Mouse (Mus musculus) urinary bladder, adult 2 months (tissue): ENCODE data around the gene Lsm3. TPM values are rescaled to one million over a fixed set of nuclear protein-coding genes. Genes with fewer than 3 reads are reported as not detected.
A peak's percentile ranks its signal among the peaks of the same experiment; 100 is the strongest.
"Not testable (repeated sequence)": the region's sequence is repeated elsewhere in the genome, so short reads cannot be mapped to it uniquely, and the experiment has no call there.

ENCODE experiments used
- DNase-seq: peaks from one replicate; pipeline ENCODE4 v3.0.0; 2022; ENCODE audit warnings: low spot score
- polyA plus RNA-seq: library from polyadenylated mRNA; depleted of rRNA; stranded (reverse); fragments of >200 nt; gene quantifications from 2 replicates; pipeline ENCODE4 v1.2.3, GENCODE M21; 2012; rRNA removed

The Lsm3 gene
- polyA plus RNA-seq = 53.6 and 67.6 TPM in 2 replicates

DNA sequence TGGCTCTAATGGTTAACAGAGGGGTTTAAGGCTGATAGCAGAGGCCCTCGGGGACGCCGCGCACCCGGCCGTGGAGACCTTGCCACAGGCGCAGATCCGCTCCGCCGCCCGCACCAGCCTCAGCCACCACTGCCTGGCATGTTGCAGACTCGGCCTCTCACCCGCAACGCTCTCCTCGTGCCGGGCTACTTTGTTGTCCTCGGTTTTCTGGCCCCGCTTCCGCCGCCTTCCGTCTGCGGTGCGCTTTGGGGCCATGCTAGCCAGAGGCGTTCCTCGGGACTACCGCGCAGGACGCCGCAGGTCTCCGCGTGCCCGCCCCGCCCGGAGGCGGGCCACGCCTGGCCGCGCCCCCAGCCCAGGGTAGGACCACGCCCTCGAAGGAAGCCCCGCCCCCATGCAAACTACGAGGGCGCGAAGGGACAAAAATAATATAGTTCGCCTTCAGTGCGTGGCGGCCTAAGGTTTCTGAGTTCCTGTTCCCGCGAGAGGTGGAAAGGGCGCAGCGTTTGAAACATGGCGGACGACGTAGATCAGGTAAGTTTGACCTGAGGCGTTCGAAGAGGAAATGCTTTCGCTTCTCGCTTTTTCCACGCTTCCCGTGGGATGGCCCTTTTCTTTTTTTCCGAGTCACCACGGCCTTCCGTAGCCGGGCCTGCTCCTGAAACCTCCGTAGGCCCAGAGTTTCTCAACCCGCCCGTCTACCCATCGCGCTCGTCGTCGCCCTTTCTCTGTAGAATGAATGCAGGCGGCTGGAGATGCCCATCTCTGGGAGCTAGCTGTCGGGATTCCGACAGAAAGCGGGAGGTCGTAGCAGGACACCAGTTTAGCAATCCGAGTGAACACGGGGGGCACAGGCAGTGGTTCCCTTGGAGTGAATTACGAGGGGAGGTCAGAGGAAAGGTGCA lies at the start of gene Lsm3, which contains the start of gene Xpc:
Lsm3 (plus strand) TSS at position 384 of the 905 bp plus-strand sequence.
Xpc (minus strand) TSS at position 344 of the 905 bp plus-strand sequence.
- peak; percentile 98 for DNase-seq

DNA sequence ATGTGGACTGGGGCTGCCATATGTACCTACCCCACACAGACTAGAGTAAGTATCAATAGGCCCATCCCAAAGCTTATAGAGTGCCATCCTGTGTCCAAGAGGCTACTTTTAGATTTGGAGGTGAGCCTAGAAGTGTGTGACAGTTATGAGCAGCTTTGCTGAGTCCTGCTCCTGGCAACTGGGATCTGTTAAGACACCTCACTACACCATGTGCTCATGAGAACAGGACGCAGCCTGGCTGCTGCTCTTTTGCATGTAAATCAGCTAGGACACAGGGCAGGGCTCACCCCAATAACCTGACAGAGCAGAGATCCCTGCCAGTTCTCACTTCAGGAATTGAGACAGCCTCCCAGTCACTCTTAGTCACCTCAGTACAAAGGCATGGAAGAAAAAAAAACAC lies 48.6 kb upstream of the Lsm3 start:
- no peak for DNase-seq

DNA sequence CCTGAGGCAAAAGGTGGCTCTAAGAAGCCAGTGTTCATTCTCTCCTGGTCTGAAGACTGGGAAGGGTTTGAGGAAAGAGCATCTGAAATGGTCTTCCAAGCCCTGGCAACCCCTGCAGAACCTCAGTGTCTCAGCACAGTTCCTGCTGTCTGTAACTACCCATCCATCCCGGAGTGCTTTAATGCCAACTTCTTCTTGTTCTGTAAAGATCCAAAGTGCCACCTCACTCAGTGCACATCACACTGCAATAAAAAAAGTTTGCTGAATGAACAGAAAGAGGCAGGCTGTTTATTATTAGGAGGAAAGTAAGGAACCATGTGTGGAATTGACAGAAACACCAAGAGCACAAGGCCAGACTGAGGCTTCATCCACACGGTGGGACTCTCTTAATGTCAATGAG lies 45.0 kb upstream of the Lsm3 start:
- DNase-seq = no peak

DNA sequence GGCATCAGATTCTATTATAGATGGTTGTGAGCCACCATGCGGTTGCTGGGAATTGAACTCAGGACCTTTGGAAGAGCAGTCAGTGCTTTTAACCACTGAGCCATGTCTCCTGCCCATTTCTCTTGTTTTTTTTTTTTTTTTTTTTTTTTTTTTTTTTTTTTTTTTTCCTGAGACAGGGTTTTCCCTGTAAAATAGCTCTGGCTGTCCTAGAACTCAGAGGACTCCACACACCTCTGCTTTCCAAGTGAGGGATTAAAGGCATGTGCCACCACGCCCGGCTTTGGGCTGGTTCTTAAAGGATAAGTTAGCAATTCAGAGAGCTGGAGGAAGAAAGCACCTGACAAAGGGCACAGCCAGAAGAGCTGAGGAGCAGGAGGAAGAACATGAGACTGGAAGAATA lies 44.3 kb upstream of the Lsm3 start:
- not testable (repeated sequence) for DNase-seq

DNA sequence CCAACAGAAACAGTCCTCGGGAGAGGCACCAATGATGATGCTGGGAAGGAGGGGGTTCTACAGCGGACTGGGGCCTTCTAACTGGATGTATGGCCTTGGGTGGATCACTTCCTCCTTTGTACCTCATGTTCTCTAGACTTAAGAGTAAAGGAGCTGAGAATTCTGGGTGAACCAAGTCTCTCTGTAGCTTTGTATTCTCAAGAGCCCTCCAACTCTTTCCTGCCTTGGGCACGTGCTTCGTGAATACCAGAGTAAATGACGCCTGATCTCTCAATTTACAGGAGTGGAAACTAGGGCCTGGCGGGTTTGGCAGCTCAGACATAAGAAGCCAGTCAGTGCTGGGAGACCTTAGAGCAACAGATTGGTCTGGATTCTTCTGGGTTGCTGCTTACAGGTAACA lies 43.4 kb upstream of the Lsm3 start:
- DNase-seq = no peak

DNA sequence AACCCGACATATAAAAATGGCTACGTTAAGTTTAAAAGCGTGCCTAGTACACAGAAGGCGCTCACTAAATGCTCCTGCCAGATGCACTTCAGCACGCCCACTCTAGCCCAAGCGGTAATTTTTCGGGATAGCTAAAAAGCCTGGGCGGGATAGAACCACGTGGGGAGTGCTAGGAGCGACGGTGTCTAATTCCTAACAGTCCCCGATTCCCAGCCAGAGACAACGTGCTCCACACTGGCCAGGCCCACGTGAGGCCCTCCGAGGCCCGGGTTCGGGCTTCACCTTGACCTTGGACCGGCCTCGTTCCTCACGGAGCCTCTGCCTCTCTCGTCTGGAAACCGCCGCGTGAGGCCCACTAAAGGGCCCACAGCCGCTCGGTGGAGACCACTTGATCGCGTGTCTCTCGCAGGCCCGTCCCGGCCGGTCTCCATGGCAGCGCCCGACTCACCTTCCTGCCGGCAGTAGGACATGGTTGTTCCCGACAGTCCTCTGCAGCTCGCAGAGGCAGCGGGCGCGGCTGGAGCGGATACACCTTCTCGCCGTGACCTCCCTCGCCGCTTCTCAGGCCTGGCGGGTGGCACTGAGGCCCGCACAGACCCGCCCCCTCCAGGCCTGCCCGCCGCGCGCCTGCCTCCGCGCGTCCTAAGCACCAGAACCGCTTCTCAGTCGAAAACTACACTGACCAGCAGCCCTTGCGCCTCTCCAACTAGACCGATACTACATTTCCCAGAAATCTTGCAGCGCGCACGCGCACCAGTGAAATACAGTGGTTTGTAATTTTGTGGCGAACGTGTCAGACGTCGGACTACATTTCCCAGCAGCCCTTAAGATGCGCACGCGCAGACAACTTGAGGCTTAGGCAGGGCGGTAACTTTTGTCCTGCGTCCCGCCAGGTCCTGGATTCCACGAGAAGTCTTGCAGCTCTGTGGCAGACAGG lies 42.6 kb upstream of the Lsm3 start, which contains the start of the genes Chchd4 and Tmem43:
Chchd4 (minus strand) TSS at position 679 of the 937 bp plus-strand sequence.
Tmem43 (plus strand) TSS at position 836 of the 937 bp plus-strand sequence.
- peak; percentile 82 for DNase-seq

DNA sequence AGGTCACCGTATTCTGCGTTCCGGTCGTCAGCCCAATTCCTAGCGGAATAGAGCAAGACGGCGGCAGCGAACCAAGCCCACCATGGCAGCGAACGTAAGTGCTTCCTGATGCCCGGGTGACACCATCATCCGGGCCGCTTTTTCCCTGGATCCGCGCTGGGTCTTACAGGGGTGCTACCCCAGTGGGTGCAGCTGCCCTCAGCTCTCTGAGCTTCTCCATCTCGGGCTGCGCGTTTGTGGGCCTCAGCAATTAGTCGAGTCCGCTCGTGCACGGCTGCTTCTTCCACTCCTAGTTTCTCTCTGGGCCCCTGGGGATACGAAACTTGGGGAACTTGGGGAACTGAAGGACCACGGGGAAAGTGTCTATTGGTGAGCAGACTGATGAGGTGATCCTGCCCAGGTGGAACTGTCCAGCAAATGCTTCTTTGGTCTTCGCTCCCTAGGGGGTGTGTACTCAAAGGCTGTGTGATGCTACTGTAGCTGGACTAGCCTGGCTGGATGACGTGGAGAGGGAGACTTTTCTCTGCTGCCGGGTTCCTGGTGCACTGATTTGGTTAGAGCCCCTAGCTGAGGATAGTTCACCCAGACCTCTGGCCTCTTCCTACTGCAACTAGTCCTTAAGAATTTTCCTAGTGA lies 41.8 kb upstream of the Lsm3 start:
- DNase-seq = no peak

DNA sequence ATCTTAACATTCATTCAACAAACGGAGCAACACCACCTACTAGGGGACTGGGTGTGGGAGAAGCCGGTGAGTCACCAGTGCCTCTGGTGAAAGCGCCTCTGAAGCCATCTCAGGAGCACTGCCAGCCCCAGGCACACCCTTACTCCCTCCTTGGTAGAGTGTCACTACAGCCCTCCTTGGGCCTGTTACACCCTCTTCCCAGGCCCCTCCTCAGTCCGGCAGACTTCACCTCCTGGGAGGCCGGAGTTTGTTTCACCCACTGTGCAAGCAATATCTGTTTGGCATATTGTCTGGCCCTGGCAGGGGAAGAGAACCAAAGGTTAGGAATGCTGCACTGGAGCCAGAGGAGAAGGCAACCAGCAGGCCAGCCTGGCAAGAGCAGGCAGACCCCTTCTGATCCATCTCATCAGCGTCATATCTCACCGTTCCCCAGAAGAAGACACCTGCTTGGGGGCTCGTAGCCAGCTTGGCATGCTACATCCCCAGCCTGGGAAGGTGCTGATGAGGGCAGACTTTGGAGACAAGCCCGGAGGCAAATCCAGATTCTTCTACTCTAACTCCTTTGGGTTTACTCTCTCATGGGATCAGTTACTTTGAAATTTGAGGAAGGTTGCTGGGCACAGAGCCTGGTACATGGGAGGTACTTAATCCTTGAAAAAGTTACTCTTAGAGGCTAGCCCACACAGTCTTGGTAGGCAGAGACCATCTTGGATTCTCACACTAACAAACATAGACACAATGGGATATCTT lies 41.1 kb upstream of the Lsm3 start:
- no peak for DNase-seq

DNA sequence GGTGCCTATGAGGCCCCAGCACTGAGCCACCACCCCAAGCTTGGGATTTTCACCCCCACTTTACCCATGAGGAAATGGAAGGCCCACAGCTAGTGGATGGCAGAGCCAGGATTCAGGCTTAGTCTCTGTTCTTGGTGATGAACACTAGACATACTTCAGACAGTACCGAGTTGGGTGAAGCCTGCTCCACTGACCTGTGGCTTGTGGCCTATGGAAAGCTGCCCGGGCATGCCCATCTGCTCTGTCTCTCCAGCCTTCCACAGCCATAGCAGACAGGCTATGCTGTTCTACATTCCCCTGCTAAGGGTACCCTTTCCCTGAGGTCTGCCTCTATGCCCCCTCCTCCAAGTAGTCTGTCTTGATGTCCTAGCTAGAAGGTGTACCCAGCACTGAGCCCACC lies 39.2 kb upstream of the Lsm3 start:
- DNase-seq = no peak

DNA sequence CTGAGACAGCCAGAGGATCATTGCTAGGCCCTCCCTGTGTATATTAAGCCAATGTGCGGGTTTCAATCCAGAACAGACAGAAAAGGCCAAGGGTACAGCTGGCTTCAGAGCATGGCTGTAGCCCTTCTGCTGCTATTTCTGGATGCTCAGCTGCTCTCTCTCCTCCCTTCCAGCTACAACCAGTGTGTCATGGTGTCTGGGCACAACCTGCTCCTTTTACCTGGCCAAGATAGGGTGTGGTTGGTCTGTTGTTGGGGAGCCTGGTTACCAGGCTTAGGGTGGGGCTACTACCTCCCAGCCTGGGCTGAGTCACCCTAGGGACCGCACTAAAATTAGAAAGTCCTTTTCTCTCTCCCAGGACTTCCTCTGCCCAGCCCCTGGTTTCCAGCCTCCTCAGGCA lies 32.4 kb upstream of the Lsm3 start:
- DNase-seq = no peak

DNA sequence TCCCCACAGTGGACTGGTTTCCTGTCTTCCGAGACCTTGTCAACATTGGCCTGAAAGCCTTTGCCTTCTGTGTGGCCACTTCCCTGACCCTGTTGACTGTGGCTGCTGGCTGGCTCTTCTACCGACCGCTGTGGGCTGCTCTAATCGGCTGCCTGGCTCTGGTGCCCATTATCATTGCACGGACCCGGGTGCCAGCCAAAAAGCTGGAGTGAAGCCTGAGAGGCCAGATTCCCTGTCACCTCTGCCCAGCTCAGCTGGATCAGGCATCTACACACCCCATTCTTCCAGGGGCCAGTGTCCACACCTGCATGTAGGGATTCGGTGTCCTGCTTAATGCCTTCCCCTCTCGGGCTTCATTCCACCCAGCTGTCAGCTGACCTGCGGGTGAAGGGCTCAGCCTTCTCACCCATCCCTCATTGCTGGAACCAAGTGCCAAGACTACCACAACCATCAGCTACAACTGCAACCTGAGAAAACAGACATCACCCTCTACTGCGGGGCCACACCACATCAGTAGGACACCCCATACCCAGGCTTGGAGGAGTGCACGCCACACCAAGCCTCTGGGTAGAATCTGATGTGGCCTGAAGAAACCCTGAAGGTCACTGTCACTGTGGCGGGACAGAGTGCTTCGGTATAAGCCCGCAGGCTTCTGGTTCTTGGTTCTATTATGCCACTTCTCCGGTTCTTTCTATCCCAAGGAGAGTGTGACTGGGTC lies 28.8 kb upstream of the Lsm3 start:
- no peak for DNase-seq

DNA sequence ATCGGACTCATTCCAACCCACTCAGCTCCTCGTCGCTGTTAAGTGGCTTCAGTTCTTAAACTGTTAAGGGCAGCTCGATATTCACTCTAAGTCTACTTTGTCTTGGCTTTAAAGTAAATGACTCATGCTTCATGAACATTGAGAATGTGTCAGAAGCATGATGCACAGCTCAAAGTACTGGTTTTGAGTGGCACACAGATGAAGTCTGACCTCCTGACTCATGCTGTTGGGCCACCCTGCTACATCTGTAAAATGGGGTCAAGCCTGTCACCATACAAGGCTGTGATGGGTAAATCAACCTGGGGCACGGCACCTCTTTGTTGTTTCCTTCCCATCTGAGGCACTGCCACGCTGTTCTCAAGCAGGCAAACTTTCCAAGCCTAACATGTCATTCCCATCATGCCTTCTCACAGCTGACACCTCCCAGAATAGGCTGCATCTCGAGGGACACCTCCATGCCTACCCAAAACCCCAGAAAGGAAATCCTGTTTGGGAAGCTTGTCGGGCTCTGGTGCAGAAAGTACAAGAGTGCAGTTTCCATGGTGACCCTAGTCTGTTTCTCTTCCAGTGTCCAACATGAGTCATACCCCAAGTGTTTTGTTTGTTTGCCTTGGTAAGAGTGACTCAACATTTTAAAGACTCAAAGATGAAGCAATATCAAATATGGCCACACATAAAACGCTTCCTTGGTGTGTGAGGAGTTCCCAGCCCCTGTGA lies 27.1 kb upstream of the Lsm3 start:
- no peak for DNase-seq

DNA sequence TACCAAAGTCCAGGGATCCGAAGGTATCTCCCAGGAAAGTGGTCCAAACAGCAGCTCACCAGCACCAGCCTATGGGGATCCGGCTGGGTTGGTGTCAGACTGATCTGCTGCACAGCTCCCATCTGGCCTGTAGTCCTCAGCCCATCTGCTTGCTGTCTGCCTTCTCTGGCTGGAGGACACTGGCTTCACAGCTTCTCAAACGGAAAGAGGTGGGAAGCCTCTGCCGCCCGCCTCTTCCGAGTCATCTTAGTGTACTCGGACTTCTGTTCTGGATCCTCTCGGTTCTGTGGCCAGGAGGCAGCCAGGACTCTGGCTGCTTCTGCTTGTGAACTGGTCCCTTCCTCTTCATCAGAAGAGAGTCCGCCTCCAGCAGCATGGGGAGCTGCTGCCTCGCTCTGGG lies 25.9 kb upstream of the Lsm3 start:
- DNase-seq = no peak

DNA sequence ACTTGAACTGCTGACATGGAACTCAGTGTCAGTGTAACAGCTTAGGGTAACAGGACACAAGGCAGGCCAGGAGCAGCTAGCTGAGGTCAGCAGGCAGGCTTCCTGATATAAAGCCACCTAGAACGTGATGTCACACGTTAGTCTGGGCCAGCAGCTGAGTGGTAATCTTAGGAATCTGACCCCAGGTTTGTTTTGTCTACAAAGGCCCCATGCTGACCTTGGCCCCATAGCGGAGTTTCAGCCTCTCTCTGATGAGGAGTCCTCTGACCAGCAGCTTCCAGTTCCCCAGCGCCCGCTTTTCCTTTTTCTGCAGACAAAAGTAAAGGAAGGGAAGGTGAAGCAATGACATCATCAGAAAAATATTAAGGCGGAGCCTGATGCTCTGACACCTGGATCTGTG lies 24.7 kb upstream of the Lsm3 start:
- DNase-seq = no peak

DNA sequence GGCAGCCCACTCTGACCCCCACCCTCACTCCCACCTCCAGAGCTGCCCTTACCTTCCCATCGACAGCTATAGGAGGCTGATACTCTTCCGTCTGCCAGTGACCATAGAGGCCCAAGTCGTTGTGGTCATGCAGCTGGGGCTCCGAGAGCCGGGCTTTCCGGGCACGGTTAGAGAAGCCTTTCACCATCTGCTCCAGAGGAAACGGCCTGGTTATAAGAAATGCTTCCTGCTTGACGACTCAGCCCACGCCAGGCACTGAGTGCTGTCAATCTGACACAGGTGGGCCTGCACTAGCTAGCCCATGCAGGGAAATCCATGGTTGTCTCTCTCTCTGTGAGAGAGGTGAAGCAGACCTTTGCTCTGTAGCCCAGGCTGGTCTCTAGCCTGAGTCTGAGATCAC lies 22.7 kb upstream of the Lsm3 start:
- DNase-seq = no peak

DNA sequence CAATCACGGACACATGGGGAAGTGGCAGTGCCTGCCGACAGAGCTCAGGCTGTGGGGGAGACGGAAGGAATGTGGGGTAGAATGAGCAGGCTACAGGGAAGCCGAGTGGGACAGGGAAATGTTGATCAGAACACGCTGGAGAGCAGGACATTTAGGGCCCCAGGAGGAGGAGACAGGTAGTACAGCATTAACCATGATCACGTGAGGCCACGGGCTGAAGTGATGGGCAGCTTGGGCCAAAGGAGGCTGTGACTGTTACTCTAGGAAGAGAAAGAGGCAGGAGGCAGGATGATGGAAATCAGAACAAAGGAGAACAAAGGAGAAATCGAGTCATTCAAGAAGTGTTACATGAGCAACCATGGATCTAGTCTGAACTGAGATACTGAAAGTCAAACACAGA lies 21.2 kb upstream of the Lsm3 start:
- no peak for DNase-seq

DNA sequence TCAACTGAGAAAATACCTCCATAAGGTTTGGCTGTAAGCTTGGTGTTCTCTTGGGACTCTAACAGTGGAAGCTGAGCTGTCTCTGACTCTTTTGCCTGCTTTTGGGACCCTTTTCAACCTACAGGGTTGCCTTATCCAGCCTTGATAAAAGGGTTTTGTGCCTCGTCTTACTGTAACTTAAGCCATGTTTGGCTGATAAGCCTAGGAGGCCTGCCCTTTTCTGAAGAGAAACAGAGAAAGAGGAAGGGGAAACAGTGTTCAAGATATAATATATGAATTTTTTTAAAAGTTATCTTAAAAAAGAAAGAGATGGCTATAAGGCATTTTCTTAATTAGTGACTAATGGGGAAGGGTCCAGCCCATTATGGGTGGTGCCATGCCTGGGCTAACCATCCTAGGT lies 12.4 kb upstream of the Lsm3 start:
- no peak for DNase-seq

DNA sequence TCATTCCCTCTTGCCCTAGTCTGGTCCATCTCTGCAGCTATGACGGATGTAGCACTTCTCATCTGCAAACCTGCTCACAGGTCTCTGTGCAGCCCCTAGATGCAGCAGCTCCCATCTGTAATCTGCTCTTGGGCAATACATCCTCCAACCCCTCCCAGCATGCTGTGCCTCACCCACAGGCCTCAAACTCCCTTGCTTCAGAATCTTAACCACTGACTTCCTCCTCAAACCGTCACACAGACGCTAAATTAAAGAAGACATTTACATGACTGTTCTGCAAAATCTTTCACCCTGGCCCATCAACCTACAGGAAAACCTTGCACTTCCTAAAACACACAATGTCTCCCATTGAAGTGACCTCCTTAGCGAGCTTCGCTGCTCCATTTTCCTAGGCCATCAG lies 9.7 kb upstream of the Lsm3 start:
- no peak for DNase-seq

DNA sequence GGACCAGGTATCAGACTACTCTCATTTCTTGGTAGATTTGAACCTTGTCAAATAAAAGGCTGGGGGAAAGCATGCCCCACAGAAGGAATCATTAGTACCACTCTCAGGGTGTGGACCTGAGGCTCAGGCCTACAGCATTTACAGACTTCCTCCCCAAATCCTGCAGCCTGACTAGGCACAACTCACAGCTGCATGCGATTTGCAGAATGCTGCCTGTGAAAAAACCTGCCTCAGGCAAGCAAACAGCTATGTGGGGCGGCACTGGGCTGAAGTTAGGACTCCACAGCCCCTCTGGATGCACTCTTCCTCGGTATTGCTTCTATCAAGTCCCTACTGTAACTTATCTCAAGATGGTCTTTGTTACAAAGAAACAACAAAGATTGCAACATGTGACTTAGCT lies 7.7 kb upstream of the Lsm3 start:
- DNase-seq = no peak

DNA sequence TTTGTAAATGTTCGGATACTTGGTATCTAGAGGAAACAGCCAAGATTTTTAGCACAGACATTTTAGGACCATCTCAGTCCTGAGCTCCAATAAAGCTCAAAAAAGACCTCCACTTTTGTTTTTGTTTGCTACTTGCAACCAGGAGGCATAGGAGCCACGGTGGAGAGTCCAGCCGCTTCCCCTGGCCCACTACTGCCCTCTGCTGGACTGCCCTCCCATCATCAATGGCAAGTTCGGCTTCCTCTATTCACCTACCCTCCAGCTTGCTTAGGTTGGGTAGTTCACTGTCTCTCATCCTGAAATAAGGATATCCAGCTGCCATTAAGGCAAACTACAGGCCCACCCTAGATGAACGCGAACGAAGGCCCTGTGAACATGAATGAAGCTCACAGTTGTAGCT lies 6.4 kb upstream of the Lsm3 start:
- peak; percentile 66 for DNase-seq
